Mouse (Mus musculus) liver, embryonic 11.5 days (tissue): ENCODE measurements around the gene Emx2. TPM values are rescaled to one million over a fixed set of nuclear protein-coding genes. Genes with fewer than 3 reads are reported as not detected.

Experiments used
- ATAC-seq: fragments of 200-750 bp; cut with Nextera tagmentation; replicated peaks from 2 replicates; pipeline ENCODE4 v1.8.0; 2017; ENCODE audit warnings: moderate number of reproducible peaks, mild to moderate bottlenecking, moderate TSS enrichment, moderate library complexity; ENCODE audit not compliant: low FRiP score
- DNase-seq: peaks from one replicate; pipeline ENCODE4 v3.0.0-alpha.2; 2017; ENCODE audit warnings: low spot score
- H3K27ac ChIP-seq: fragments of 300-500 bp; sonication (generic); 2 replicates; pipeline ENCODE4 v1.5.1; 2014; ENCODE audit warnings: mild to moderate bottlenecking, low read depth, low read length, control low read depth
- H3K27me3 ChIP-seq: fragments of 300-500 bp; sonication (generic); replicated peaks from 2 replicates; pipeline ENCODE4 v1.6.1; 2014; ENCODE audit warnings: low read length, mixed read lengths; ENCODE audit not compliant: control insufficient read depth, insufficient read depth
- H3K36me3 ChIP-seq: fragments of 300-500 bp; sonication (generic); 2 replicates; pipeline ENCODE4 v1.6.1; 2014; ENCODE audit warnings: mild to moderate bottlenecking, low read length, moderate library complexity, mixed read lengths; ENCODE audit not compliant: control insufficient read depth, insufficient read depth
- H3K4me1 ChIP-seq: fragments of 300-500 bp; sonication (generic); replicated peaks from 2 replicates; pipeline ENCODE4 v1.6.1; 2014; ENCODE audit warnings: low read length, mixed read lengths; ENCODE audit not compliant: control insufficient read depth, insufficient read depth
- H3K4me2 ChIP-seq: fragments of 300-500 bp; sonication (generic); 2 replicates; pipeline ENCODE4 v1.6.1; 2014; ENCODE audit warnings: mild to moderate bottlenecking, control low read depth, moderate library complexity
- H3K4me3 ChIP-seq: fragments of 300-500 bp; sonication (generic); 2 replicates; pipeline ENCODE4 v1.5.1; 2014; ENCODE audit warnings: low read depth, low read length, control low read depth
- H3K9ac ChIP-seq: fragments of 300-500 bp; sonication (generic); 2 replicates; pipeline ENCODE4 v1.6.1; 2014; ENCODE audit warnings: low read depth, low read length, control low read depth
- H3K9me3 ChIP-seq: fragments of 300-500 bp; sonication (generic); 2 replicates; pipeline ENCODE4 v1.6.1; 2016; ENCODE audit warnings: low read length, inconsistent platforms, mixed read lengths; ENCODE audit not compliant: control insufficient read depth
- WGBS: fragments of 180-500 bp; shearing (Covaris S2); extraction: QIAGEN DNeasy Blood & Tissue Kit; methylation state at CpG from one replicate; pipeline ENCODE4 v1.1.7; 2014; 5-methylcytosine and 5-hydroxymethylcytosine counted together
- polyA plus RNA-seq: library from polyadenylated mRNA; unstranded; fragments of >200 nt; fragmentation: Nextera tagmentation; extraction: Ambion mirVana; gene quantifications from 2 replicates; pipeline ENCODE4 v1.2.1, GENCODE M21; 2014

The Emx2 gene
- polyA plus RNA-seq, 1 experiment from 2014 or later = 0.29 TPM

DNA sequence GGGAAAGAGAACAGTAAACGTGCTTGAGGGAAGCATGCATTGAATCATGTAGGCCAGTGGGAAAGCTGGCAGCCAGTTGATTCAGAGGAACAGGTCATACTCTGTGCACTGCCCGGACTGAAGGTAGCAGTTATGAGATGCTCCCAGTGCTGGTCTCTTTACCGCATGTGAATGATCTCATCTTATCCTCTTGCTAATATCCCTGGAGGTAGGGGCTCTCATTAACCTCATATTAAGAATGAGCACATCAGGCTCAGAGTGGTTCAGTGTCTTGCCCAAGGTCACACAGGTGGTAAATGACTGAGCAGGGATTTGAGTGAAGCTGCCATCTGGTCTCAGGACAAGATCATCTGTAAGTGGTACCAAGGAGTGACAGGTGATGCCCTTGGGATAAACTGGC is 21.7 kb downstream of the Emx2 start:
- H3K36me3 ChIP-seq = no peaks in the 10 kb centered on the region
- H3K4me3 ChIP-seq = no peak overlapping the region
- ATAC-seq = no peak
- no peak overlapping the region for H3K9ac ChIP-seq
- H3K4me2 ChIP-seq = no peak overlapping the region
- WGBS = 78% methylated on average over 3 of the region's 3 CpGs
- no peaks in the 10 kb centered on the region for H3K9me3 ChIP-seq
- no peaks in the 10 kb centered on the region; the same call in 1 of the 2 replicates for H3K27me3 ChIP-seq
- no peaks in the 10 kb centered on the region for H3K4me1 ChIP-seq
- DNase-seq = no peak
- no peak overlapping the region for H3K27ac ChIP-seq

DNA sequence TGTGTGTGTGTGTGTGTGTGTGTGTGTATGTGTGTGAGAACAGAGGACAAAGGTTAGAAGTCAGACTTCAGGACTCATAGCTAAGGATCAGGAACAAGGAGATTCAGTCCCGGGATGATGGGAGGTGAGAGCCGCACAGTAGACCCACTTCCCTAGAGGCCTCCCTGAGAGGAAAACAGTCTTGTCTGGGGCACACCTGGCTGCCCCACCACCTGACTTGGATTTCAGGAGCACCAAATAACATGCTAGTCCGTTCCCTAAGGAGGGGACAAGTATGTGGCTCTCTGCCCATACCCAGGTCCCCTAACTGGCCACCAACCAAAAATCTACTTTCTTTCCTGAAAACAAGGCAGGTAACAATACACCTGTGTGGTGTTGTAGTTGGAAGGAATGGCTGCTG is 22.4 kb downstream of the Emx2 start:
- ATAC-seq = no peak

DNA sequence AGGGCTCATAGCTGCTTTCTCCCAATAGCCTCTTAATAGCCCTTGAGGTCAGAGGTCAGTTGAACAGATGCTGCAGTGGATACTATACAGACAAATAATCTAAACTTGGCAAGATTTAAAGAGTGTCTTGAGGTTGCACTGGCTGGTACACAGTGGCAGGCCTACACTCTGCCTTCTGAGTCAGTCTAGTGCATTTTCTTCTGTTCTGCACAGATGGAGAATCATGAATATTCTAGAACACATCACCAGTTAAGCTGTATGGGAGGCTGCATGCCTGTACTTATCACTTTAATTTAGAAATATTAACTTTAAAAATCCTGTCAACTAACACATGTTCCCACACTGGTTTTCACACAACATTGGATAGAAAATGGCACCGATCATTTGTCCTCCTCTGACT is 34.1 kb downstream of the Emx2 start:
- Histone ChIP-seq H3K9ac (no peak overlapping the region), H3K9me3 (no peaks in the 10 kb centered on the region), H3K4me2 (no peak overlapping the region), H3K4me1 (no peaks in the 10 kb centered on the region), H3K27ac (no peak overlapping the region), H3K36me3 (no peaks in the 10 kb centered on the region), H3K4me3 (no peak overlapping the region), H3K27me3 (no peaks in the 10 kb centered on the region)
- DNase-seq (no peak), ATAC-seq (no peak)
- 85% methylated on average over 1 of the region's 1 CpGs for WGBS

More for the DNA sequence above, 22.4 kb downstream of the Emx2 start:
- 75% methylated on average over 3 of the region's 3 CpGs for WGBS
- Histone ChIP-seq H3K4me1 (no peaks in the 10 kb centered on the region), H3K9me3 (no peaks in the 10 kb centered on the region), H3K4me3 (no peak overlapping the region), H3K27ac (no peak overlapping the region), H3K4me2 (no peak overlapping the region), H3K9ac (no peak overlapping the region), H3K27me3 (no peaks in the 10 kb centered on the region; the same call in 1 of the 2 replicates), H3K36me3 (no peaks in the 10 kb centered on the region)
- no peak for DNase-seq

DNA sequence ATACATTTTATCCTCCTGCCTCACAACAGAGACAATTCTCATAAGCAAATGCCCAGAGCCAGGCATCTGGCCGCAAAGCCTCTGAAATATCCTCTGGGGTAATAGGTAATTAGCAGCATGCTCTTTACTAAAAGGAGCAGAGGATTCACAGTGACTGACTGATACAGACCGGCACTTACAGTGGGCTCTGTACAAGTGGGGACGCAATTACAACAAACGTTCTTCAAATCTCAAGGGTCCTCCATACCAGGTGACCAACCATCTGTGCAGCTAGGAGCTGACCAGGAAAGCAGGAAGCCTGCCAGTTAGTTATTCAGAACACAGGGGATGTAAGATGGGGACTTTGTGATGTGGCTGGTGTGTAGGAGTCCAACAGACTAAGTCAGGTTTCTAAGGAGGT is 38.7 kb downstream of the Emx2 start:
- H3K27me3 ChIP-seq = no peaks in the 10 kb centered on the region
- DNase-seq = no peak
- H3K27ac ChIP-seq = no peak overlapping the region
- no peak overlapping the region for H3K4me2 ChIP-seq
- no peak overlapping the region for H3K4me3 ChIP-seq
- H3K9ac ChIP-seq = no peak overlapping the region
- ATAC-seq = no peak
- no peaks in the 10 kb centered on the region for H3K9me3 ChIP-seq
- no peaks in the 10 kb centered on the region for H3K36me3 ChIP-seq
- no peaks in the 10 kb centered on the region for H3K4me1 ChIP-seq
- WGBS = 77% methylated on average over 4 of the region's 4 CpGs

DNA sequence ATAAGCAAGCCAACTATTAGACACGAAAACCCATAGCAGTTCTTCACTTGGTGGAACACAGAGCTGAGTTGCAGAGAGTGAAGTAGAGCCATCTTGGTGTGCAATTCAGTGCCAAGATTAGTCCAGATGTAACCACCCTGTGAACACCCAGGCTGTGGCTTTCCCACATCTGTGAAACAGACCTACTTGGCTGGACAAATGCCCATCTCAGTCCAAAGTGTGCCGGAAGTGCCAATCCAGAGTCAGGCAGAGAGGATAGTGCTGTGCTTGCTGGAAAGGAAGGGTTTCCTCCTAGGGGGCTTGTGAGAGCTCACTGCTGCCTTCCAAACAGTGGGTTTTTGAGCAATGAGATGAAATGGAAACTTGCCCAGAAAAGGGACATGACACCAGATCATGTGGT is 50.7 kb downstream of the Emx2 start:
- no peaks in the 10 kb centered on the region for H3K4me1 ChIP-seq
- no peak overlapping the region for H3K4me3 ChIP-seq
- no peaks in the 10 kb centered on the region for H3K36me3 ChIP-seq
- H3K9me3 ChIP-seq = no peaks in the 10 kb centered on the region
- 88% methylated on average over 2 of the region's 2 CpGs for WGBS
- ATAC-seq = no peak
- no peak overlapping the region for H3K27ac ChIP-seq
- no peak for DNase-seq
- H3K9ac ChIP-seq = no peak overlapping the region
- no peaks in the 10 kb centered on the region for H3K27me3 ChIP-seq
- no peak overlapping the region for H3K4me2 ChIP-seq

DNA sequence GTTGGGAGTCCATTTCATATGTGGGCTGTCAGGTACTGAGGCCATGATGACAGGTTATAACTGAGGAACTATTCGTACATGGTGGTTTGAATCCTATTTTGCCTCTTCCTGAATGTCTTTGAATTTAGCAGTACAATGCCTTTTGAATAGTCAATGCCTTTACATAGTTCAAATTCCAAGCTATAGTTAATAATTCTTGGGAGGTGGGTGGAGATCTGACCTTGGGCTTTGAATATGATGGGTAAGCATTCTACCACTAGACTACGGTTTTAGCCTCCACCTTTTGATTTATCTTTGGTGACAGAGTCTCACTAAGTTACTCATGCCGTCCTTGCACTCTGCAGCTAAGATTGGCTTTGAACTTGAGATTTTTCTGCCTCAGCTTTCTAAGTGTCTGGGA is 55.0 kb downstream of the Emx2 start:
- Histone ChIP-seq H3K9me3 (no peaks in the 10 kb centered on the region), H3K4me3 (no peak overlapping the region), H3K4me1 (no peaks in the 10 kb centered on the region), H3K4me2 (no peak overlapping the region), H3K27me3 (no peaks in the 10 kb centered on the region), H3K27ac (no peak overlapping the region), H3K36me3 (no peaks in the 10 kb centered on the region), H3K9ac (no peak overlapping the region)
- 82% methylated on average over 3 of the region's 3 CpGs for WGBS
- no peak for ATAC-seq
- no peak for DNase-seq

Other genes starting within 250 kb of the Emx2 start
- gene Kcnk18, start 239.2 kb upstream of the Emx2 start, polyA plus RNA-seq = not detected in 2 replicates
- 9.6 and 10.1 TPM in 2 replicates for gene Slc18a2, start 197.5 kb upstream of the Emx2 start, polyA plus RNA-seq
- 63.6 and 85.2 TPM in 2 replicates for gene Rps12-ps3, start 136.1 kb upstream of the Emx2 start, polyA plus RNA-seq
- gene Pdzd8, start 112.6 kb upstream of the Emx2 start, polyA plus RNA-seq = 12.7 and 14.1 TPM in 2 replicates